Mouse (Mus musculus) spleen, postnatal 14 days (tissue): ENCODE measurements at regions not wholly inside any gene's neighbourhood (a gene's known extent, or its start where the extent isn't known, plus 50 kb on each side); places are given as distances from the start of the nearest gene placed in this dataset.

ENCODE experiments used
- DNase-seq, 2 experiments: peaks; one replicate each; pipeline ENCODE4 v3.0.0; 2021 to 2022; ENCODE audit warnings: low spot score in 2 of 2

DNA sequence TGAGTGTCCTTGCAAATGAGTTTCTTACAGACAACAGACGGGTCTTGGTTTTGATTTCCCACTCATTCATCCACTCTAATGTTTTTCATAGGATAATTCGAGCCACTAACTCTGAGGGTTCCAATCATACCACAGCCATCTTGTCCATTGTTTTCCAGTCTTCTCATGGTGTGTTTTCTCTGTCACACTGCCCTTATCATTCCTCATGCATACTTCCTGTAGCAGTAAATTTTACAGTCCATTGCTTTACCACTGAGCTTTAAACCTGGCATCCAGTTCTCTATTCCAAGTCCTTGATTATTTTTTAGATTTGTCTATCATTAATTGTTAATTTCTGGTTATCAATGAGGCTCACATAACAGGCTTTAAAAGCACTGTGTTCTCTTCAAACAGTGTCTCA lies 290.0 kb upstream of the Nrsn1 start:
- no peak for DNase-seq

DNA sequence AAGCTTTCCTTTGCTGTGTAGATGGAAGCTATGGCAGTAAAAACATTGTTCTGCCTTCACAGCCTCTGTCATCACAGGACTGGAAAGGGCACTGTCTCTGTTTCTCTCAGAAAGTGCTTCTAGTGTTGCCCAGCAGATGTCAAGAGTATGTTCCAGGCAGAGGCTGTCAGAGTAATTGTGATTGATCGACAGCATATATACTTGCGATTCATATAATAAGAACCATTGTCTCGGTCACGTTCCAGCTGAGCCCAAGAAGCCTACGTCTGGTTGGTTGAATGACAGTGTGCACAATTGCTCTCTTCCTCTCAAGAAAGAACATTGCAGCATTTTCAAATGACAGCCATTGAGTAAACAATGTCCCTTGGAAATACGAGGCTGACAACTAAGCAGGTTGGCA lies 284.7 kb upstream of the Nrsn1 start:
- DNase-seq: no peak

DNA sequence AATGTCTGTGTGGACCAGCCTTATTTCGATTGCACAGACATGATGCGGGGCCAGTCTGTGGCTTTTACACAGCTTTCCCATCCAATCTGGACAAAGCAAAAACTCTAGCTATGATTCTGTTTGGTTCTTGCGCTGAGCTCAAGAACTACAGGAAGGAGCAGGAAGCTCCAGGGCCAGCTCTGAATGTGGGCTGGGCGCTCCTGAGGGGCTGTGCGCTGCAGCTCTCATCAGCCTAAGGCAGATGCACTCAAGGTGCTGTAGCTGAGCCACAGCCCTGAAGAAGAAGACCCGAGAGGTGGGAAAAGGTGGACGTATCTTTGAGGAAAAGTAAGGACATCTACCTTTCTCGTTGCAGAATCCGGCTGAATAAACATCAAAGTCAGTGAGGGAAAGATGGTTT lies 278.2 kb upstream of the Nrsn1 start:
- no peak for DNase-seq

GRCm38 (mm10) chr13:25547150-25548145 lies 277.1 kb upstream of the Nrsn1 start:
- DNase-seq: no peak

GRCm38 (mm10) chr13:25524094-25524493 lies 253.8 kb upstream of the Nrsn1 start:
- DNase-seq: no peak

DNA sequence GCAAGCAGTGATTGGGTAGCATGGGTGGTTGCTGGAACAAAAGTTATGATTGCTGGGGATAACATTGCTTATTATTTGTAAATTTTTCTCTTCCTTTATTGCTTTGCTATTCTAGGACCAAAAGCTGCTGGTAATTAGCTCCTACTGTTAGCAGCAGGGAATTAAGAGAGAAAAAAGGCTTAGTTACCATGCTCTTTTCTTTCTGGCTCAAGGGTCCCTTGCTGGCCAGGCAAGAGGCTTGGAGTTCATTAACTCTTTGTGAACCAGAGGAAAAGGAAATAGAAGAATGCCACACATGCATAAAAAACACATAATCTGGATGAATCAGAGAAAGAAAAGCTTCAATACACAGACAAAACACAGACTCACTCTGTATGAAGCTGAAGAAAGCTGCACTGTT lies 237.1 kb upstream of the Nrsn1 start:
- DNase-seq: no peak

DNA sequence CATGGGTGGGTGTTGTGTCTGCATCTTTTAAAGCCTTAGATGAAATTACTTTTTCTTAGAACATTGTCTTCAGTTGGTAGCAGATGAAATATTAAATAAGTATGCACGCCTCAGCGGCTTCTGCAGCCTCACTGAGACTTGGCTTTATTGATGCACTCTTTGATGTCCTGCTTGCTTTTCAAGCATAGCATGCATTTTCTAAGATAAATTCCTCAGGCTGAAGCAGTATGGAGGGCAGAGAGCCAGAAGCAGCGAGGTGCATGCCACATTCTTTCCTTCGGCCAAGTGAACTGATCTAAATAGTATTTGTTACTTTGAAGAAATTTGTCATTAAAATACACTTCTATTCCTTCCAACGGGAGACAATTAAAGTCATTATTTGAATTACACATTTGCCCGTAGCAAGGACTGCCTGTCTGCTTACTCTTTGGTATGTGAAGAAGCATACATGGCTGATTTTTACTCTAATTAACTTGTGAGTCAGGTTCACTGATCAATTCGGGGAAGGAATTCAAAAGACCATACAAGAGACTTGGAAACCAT lies 224.3 kb upstream of the Nrsn1 start:
- DNase-seq: no peak

- DNase-seq: no peak
These were observed 219.7 kb upstream of the Nrsn1 start for GRCm38 (mm10) chr13:25490036-25490435.

- no peak for DNase-seq
These were observed 213.0 kb upstream of the Nrsn1 start for GRCm38 (mm10) chr13:25483309-25483708.

- DNase-seq: no peak
These were observed 181.6 kb upstream of the Nrsn1 start for GRCm38 (mm10) chr13:25451917-25452316.

DNA sequence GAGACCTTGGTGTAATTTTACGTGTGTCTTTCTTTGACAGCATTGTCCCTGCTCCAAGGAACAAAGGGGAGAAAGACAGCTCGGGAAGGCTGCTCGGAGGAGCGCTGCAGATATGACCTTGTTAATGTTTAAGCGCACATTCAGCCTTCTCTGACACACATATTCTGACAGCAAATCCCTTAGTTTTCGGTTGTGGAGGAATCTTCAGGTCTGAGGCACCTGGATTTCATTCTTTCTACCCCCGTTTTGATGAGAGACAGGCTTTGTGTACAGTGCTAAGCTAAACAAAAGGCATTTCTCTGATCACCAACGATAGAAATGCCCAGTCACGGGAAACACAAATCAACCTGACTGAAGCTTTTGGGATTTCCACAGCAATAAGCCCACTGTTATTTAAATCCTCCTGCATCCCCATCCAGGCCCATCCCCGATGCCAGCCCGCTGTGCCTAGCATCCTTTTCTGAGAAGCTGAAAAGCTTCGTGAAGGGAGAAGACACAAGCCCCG lies 181.1 kb upstream of the Nrsn1 start:
- no peak for DNase-seq

DNA sequence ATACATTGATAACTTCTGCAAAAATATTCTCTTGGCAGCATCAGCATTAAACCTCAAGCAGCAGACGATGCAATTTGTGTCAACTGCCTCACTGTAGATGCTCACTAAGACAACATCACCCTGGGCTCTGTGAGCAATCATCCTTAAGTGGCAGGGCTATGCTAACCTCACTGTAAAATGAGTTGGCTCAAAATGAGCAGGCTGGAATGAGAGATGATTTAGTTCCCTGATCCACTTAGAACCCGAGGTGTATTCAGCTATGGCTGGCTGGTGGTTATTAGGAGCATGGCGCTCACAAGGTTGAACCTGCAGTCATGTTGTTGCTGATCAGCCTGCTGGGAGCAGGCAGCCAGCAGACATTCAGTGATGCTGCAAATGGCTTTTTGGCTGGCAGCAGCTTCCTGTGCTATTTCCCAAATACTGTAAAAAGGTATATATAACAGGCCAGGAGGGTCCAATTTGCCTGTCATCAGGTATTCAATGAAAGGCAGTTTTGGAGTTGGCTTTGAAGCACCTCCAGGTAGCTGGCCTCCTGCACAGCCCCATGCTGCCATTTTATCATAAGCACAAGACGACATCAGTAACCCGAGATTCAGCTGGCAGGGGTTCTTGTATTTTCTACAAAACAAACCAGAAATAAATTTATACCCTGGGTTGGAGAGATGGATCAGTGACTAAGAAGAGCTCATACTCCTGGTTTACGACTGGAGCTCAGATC lies 159.6 kb upstream of the Nrsn1 start:
- DNase-seq: no peak

DNA sequence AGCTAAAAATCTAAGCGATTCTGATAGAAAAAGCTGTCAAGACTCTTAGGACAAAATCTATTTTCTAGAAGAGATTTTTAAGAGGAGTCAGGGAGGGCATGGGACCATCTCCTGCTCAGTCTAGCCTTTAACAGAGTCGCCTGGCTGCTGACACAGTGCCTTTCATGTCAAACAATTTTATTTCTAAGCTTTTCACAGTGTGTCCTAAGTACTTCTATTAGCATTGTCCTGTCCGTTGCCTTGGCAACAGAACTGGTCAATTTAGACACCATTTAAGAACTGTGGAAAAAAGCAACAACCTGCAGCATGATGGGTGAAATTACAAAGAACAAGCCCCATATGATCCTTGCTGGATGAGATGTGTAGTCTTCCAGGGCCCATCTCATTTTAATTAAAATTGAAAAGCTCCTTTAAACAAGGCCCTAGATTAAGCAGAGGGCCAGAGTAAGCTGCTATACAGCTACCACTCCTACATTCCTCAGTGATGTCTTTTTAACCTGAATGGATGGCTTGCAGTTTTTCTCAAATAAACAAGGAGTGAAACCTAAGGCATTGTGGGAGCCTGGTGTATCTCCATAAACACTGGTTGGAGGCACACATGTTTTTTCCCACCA lies 133.0 kb upstream of the Nrsn1 start:
- no peak for DNase-seq

GRCm38 (mm10) chr13:25402691-25403090 lies 132.4 kb upstream of the Nrsn1 start:
- DNase-seq: no peak

DNA sequence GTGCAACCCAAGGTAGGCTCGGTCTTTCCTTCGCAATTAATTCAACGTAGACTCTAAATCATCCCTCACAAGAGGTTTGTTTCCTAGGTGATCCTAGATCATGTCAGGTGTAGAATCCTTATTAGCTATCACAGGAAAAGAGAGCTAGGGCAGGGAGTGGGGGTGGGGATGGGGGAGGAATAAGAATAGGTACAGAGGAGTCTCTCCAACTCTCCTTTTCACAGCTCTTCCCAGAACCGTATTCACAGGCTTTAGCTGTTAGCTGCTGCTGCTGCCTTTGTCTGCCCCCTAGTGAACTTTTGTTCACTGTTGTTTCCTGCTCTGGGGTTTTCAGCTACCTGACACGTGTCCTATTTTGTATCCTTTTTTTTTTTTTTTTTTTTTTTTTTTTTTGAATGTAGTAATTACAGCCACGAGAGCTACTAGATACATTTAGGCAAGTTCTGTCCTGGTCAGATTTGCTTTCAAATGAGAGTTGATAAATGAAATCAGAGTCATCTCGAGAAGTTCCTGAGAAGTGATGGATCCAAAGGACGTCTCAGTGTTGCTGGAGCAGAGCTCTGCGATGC lies 131.7 kb upstream of the Nrsn1 start:
- no peak for DNase-seq

GRCm38 (mm10) chr13:25392770-25393290 lies 122.5 kb upstream of the Nrsn1 start:
- DNase-seq: no peak

GRCm38 (mm10) chr13:25362627-25362967 lies 92.3 kb upstream of the Nrsn1 start:
- DNase-seq: no peak

DNA sequence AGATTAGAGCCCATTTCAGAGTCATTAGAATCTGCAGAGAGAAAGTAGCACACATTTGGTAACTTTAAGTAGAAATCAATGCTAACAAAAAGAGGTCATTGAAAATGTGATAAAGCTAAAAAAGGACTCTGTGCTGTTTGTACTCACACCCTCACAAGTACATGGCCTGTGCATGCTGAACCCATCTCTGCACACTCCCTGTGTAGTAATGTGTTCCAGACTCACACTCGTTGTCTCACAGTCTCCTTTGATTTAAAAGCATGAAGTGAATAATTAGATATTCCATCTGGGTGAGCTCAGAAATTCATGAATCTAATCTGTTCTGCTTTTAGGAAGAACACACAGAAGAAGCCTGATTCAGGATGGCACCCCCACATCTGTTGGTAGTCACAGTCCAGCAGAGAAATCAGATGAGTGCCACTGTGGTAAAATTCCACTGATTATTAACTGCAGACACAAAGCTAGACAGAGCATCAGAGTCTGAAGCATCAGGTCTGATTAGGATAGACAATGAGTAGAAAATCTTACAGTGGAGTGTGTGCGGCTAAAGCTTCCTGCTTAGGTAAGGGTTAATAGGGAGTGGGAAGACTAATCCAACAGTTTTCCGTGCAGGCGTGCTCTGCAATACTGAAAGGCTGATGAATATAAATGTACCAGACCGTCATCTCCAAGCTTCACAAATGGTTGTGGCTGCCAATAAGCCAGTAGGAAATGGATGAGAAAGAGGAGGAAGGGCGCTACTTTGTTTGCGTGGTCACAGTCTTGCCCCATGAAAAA lies 91.7 kb upstream of the Nrsn1 start:
- DNase-seq: no peak

DNA sequence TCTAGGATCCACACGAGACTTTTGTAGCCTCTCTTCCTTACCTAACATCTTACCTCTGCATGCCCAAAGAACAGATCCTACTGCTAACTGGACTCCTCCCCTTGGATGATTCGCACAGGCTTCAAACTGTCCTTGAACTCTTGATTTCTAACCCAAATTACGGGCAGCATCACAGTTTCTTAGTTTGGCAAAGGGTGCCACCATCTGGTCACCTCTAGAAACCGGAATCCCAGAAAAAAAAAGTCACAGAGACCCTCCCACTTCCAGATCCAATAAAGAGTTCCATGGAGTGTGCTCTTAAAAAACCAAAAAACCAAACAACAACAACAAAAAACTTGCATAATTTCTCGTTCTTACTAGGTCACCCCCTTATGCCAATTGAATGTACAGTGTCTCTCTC lies 77.3 kb upstream of the Nrsn1 start:
- DNase-seq: no peak

DNA sequence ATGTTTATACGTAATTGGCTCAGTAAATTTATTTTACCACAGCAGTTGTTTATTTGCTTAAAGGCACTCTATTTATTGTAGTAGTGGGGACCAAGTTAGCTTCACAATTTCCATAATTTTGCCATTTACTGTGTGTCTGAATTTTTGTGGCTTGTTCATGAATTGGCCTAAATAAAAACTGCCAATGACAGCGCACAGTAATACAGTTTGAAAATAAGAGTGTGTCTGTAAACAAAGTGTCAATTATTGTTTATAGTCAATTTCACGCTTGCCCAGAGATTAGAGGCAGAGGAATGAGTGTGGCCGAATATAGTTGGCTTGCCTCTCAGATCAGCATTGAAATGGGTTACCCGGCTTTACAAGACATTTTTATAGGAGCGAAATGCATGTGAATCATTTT lies 73.0 kb upstream of the Nrsn1 start:
- DNase-seq: no peak

- DNase-seq: no peak
These were observed 71.5 kb upstream of the Nrsn1 start for GRCm38 (mm10) chr13:25341826-25342225.
